Mouse (Mus musculus) megakaryocyte, embryonic 14.5 days (primary cell): ENCODE data around the gene Pds5a.
"Not testable (repeated sequence)": the region's sequence is repeated elsewhere in the genome, so short reads cannot be mapped to it uniquely, and the experiment has no call there.

Experiments
- FLI1 ChIP-seq: IDR thresholded peaks from 2 replicates; pipeline ENCODE4 v1.6.1; 2012; ENCODE audit warnings: low read length, inconsistent platforms, mixed read lengths
- GATA1 ChIP-seq: IDR thresholded peaks from 3 replicates; pipeline ENCODE4 v1.6.1; 2012; ENCODE audit warnings: mixed read lengths, low read length, inconsistent platforms, borderline replicate concordance

DNA sequence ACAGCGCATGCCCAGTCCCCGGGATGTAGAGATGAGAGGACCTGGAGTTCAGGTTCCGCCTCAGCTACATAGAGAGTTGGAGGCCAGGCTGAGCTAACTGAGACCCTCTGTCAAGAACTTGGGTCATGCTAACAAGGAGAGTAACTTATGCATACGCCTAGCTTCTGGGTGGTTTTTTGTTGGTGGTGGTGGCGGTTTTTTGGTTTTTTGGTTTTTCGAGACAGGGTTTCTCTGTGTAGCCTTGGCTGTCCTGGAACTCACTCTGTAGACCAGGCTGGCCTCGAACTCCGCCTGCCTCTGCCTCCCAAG, 19.8 kb upstream of the Pds5a start:
- not testable (repeated sequence) for TF ChIP-seq GATA1, FLI1
